Mouse (Mus musculus) liver, postnatal 0 days (tissue): ENCODE measurements at regions not wholly inside any gene's neighbourhood (a gene's known extent, or its start where the extent isn't known, plus 50 kb on each side); places are given as distances from the start of the nearest gene placed in this dataset.

Source experiments
- CTCF ChIP-seq: sonication (generic); IDR thresholded peaks from 2 replicates; pipeline ENCODE4 v1.5.1; 2016; ENCODE audit warnings: antibody characterized with exemption, low read depth
- EP300 ChIP-seq: IDR thresholded peaks from 2 replicates; pipeline ENCODE4 v1.6.1; 2016; ENCODE audit warnings: antibody characterized with exemption, low read depth, mild to moderate bottlenecking

DNA sequence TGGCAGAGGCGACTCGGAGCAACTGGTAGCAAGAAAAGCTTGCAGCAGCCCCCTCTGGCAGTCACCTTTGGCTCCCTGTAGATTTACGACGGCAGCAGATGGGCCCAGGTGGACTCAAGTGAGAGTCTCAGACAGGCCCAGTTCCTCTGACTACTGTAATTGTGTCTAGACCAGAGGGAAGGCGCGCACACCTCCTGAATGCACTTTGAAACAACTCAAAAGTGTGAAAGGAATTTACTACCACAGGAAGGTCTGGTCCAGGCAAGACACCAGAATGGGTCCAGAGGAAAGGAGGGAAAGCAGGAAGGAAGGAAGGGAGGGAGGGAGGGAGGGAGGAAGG, 224.6 kb upstream of the Hes1 start:
- TF ChIP-seq EP300 (no peak), CTCF (no peak)
